Mouse (Mus musculus) monocyte, adult 2 months (primary cell): ENCODE data around the gene Birc5.

ENCODE experiments used
- DNase-seq, 2 experiments: peaks; one replicate each; pipeline ENCODE4 v3.0.0; 2022; ENCODE audit warnings: low spot score in 2 of 2, low read depth in 1 of 2

Birc5 gene

GRCm38 (mm10) chr11:117852875-117853274 lies 3.8 kb downstream of the Birc5 start:
- no peak for DNase-seq

- no peak for DNase-seq
Observed at GRCm38 (mm10) chr11:117854241-117854640, 5.2 kb downstream of the Birc5 start.

- DNase-seq: no peak
Observed at GRCm38 (mm10) chr11:117855360-117855759, 6.3 kb downstream of the Birc5 start.

- DNase-seq: no peak
Observed at GRCm38 (mm10) chr11:117855975-117856374, 6.9 kb downstream of the Birc5 start.

- no peak for DNase-seq
Observed at GRCm38 (mm10) chr11:117857462-117857861, 8.4 kb downstream of the Birc5 start.

GRCm38 (mm10) chr11:117858392-117858791 lies 9.3 kb downstream of the Birc5 start:
- no peak for DNase-seq

GRCm38 (mm10) chr11:117860601-117861000 lies 11.6 kb downstream of the Birc5 start, which contains the start of gene Tmem235:
Gene Tmem235 (plus strand): TSS chr11:117860752.
- DNase-seq: no peak

- no peak for DNase-seq
Observed at GRCm38 (mm10) chr11:117863174-117863856, 14.3 kb downstream of the Birc5 start.

GRCm38 (mm10) chr11:117864805-117865204 lies 15.8 kb downstream of the Birc5 start:
- DNase-seq: no peak

GRCm38 (mm10) chr11:117865988-117866387 lies 16.9 kb downstream of the Birc5 start:
- DNase-seq: no peak

- peak; percentile 27 to 64 for DNase-seq
Observed at GRCm38 (mm10) chr11:117870688-117871365, 21.8 kb downstream of the Birc5 start.

- DNase-seq: no peak
Observed at GRCm38 (mm10) chr11:117871376-117871775, 22.3 kb downstream of the Birc5 start.

- no peak for DNase-seq
Observed at GRCm38 (mm10) chr11:117871911-117872584, 23.0 kb downstream of the Birc5 start.

- DNase-seq: peak in 1 of 2 experiments; percentile 36
Observed at GRCm38 (mm10) chr11:117872861-117873608, 24.0 kb downstream of the Birc5 start, which contains the start of gene Tha1. Gene Tha1 (minus strand): TSS chr11:117873481.

- DNase-seq: no peak
Observed at GRCm38 (mm10) chr11:117874419-117874818, 25.4 kb downstream of the Birc5 start.

GRCm38 (mm10) chr11:117875681-117876080 lies 26.6 kb downstream of the Birc5 start:
- DNase-seq: no peak

- no peak for DNase-seq
Observed at GRCm38 (mm10) chr11:117877917-117878745, 29.1 kb downstream of the Birc5 start.

- DNase-seq: peak in 1 of 2 experiments; percentile 29
Observed at GRCm38 (mm10) chr11:117878892-117879291, 29.8 kb downstream of the Birc5 start.

- no peak for DNase-seq
Observed at GRCm38 (mm10) chr11:117879676-117880075, 30.6 kb downstream of the Birc5 start.

- no peak for DNase-seq
Observed at GRCm38 (mm10) chr11:117880336-117880976, 31.4 kb downstream of the Birc5 start.
